Mouse (Mus musculus): ENCODE results near the gene Rnf167.

Rnf167 gene

GRCm38 (mm10) chr11:70646691-70647650 lies at the start of gene Rnf167, which contains the start of gene Slc25a11:
Rnf167 (plus strand) TSS chr11:70647235.
Slc25a11 (minus strand) TSS chr11:70647479.
- DNase-seq (ENCODE audit: low read depth in 2 of 2, low spot score in 2 of 2) = peak; percentile 89 to 95

GRCm38 (mm10) chr11:70597301-70597700 lies 49.7 kb upstream of the Rnf167 start:
- DNase-seq (ENCODE audit: low read depth in 2 of 2, low spot score in 2 of 2) = no peak

GRCm38 (mm10) chr11:70598451-70598953 lies 48.5 kb upstream of the Rnf167 start:
- no peak for DNase-seq (ENCODE audit: low read depth in 2 of 2, low spot score in 2 of 2)

GRCm38 (mm10) chr11:70605024-70605566 lies 41.9 kb upstream of the Rnf167 start:
- DNase-seq (ENCODE audit: low read depth in 2 of 2, low spot score in 2 of 2) = peak; percentile 67 to 74

GRCm38 (mm10) chr11:70606717-70607116 lies 40.3 kb upstream of the Rnf167 start:
- no peak for DNase-seq (ENCODE audit: low read depth in 2 of 2, low spot score in 2 of 2)

- no peak for DNase-seq (ENCODE audit: low read depth in 2 of 2, low spot score in 2 of 2)
Measured at GRCm38 (mm10) chr11:70607611-70608010, 39.4 kb upstream of the Rnf167 start.

GRCm38 (mm10) chr11:70608381-70609066 lies 38.5 kb upstream of the Rnf167 start:
- peak in 1 of 2 experiments; percentile 33 for DNase-seq (ENCODE audit: low read depth in 2 of 2, low spot score in 2 of 2)

- no peak for DNase-seq (ENCODE audit: low read depth in 2 of 2, low spot score in 2 of 2)
Measured at GRCm38 (mm10) chr11:70610752-70611151, 36.3 kb upstream of the Rnf167 start.

GRCm38 (mm10) chr11:70612505-70612904 lies 34.5 kb upstream of the Rnf167 start:
- DNase-seq (ENCODE audit: low read depth in 2 of 2, low spot score in 2 of 2) = no peak

- peak; percentile 55 to 76 for DNase-seq (ENCODE audit: low read depth in 2 of 2, low spot score in 2 of 2)
Measured at GRCm38 (mm10) chr11:70615074-70615473, 32.0 kb upstream of the Rnf167 start.

- peak; percentile 23 to 46 for DNase-seq (ENCODE audit: low read depth in 2 of 2, low spot score in 2 of 2)
Measured at GRCm38 (mm10) chr11:70615516-70616093, 31.4 kb upstream of the Rnf167 start, which contains the start of gene 4930544D05Rik. 4930544D05Rik (plus strand) TSS chr11:70615848.

- DNase-seq (ENCODE audit: low read depth in 2 of 2, low spot score in 2 of 2) = no peak
Measured at GRCm38 (mm10) chr11:70619101-70619500, 27.9 kb upstream of the Rnf167 start, which contains the start of gene Chrne. Chrne (minus strand) TSS chr11:70619216.

- DNase-seq (ENCODE audit: low read depth in 2 of 2, low spot score in 2 of 2) = no peak
Measured at GRCm38 (mm10) chr11:70621972-70622814, 24.8 kb upstream of the Rnf167 start.

GRCm38 (mm10) chr11:70623053-70623742 lies 23.8 kb upstream of the Rnf167 start:
- DNase-seq (ENCODE audit: low read depth in 2 of 2, low spot score in 2 of 2) = no peak

GRCm38 (mm10) chr11:70625473-70625872 lies 21.6 kb upstream of the Rnf167 start:
- DNase-seq (ENCODE audit: low read depth in 2 of 2, low spot score in 2 of 2) = peak; percentile 32 to 63

- DNase-seq (ENCODE audit: low read depth in 2 of 2, low spot score in 2 of 2) = no peak
Measured at GRCm38 (mm10) chr11:70626877-70627276, 20.2 kb upstream of the Rnf167 start.

GRCm38 (mm10) chr11:70628431-70628830 lies 18.6 kb upstream of the Rnf167 start:
- no peak for DNase-seq (ENCODE audit: low read depth in 2 of 2, low spot score in 2 of 2)

- peak in 1 of 2 experiments; percentile 37 for DNase-seq (ENCODE audit: low read depth in 2 of 2, low spot score in 2 of 2)
Measured at GRCm38 (mm10) chr11:70629557-70629956, 17.5 kb upstream of the Rnf167 start.

- no peak for DNase-seq (ENCODE audit: low read depth in 2 of 2, low spot score in 2 of 2)
Measured at GRCm38 (mm10) chr11:70630129-70630528, 16.9 kb upstream of the Rnf167 start.

Measured in CD8-positive naive resting alpha-beta T cell, adult 2 months (primary cell).